Mouse (Mus musculus): ENCODE measurements around the gene Pus3.

- TF ChIP-seq POLR2A (IDR thresholded peaks at IDR 0.05; ENCODE audit: low read depth, low read length) (no peak), CTCF (IDR thresholded peaks at IDR 0.05; ENCODE audit: borderline replicate concordance, insufficient read depth, low read length) (no peak)
Observed at GRCm38 (mm10) chr9:35522241-35522640, 36.2 kb upstream of the Pus3 start.
